Mouse (Mus musculus) CH12.LX (cell line): ENCODE data around the gene Adgrg6.

Experiments
- CTCF ChIP-seq, 2 experiments: IDR thresholded peaks in 1 of 2; conservative IDR thresholded peaks in 1 of 2; 2 replicates each; pipeline ENCODE4 v1.5.1; 2011 to 2012; ENCODE audit warnings: low read depth in 2 of 2, low read length in 2 of 2, improper control_type of control experiment in 1 of 2, inconsistent platforms in 1 of 2, mild to moderate bottlenecking in 1 of 2, moderate library complexity in 1 of 2
- E2F4 ChIP-seq: IDR thresholded peaks from 2 replicates; pipeline ENCODE4 v1.6.1; 2011; ENCODE audit warnings: low read depth, low read length, improper control_type of control experiment; ENCODE audit not compliant: insufficient replicate concordance
- SIN3A ChIP-seq: IDR thresholded peaks from 2 replicates; pipeline ENCODE4 v1.6.1; 2012; ENCODE audit warnings: low read length, improper control_type of control experiment, inconsistent platforms

GRCm38 (mm10) chr10:14391025-14391639, 154.3 kb downstream of the Adgrg6 start:
- peak; percentile 41 to 71; a peak in 3 of 4 replicates for TF ChIP-seq CTCF (conservative IDR thresholded peaks at IDR 0.05 in 1 of 2, IDR thresholded peaks at IDR 0.05 in 1 of 2; ENCODE audit: low read depth in 2 of 2, low read length in 2 of 2)
- no peak for TF ChIP-seq SIN3A
- no peak for TF ChIP-seq E2F4
